Mouse (Mus musculus): ENCODE measurements around the gene Foxn3. TPM values are rescaled to one million over a fixed set of nuclear protein-coding genes. Genes with fewer than 3 reads are reported as not detected.
A peak's percentile ranks its signal among the peaks of the same experiment; 100 is the strongest.

Gene Foxn3
- total and polyA plus RNA-seq, 2 experiments from 2014 or later: 50.4 to 69.0 TPM

DNA sequence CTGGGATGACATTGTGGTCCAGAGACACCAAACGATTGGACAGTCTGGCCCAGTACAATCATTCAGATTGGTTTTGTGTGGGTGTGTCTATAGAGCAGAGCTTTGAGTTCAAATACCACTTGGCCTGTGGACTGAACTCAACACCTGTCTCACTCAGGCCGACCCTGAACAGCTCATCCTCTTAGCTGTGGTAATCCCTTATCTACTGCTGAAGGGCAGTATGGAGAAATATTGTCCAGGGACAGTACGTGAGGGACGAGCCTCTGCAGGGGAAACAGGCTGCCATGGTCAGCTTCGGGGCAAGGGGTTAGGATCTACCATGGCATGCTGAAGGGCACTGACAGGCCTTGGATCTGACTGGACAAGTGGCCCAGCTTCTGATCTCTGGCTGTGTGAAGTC, 306.9 kb downstream of the Foxn3 start:
- WGBS: 91% methylated on average over 5 of the region's 5 CpGs

DNA sequence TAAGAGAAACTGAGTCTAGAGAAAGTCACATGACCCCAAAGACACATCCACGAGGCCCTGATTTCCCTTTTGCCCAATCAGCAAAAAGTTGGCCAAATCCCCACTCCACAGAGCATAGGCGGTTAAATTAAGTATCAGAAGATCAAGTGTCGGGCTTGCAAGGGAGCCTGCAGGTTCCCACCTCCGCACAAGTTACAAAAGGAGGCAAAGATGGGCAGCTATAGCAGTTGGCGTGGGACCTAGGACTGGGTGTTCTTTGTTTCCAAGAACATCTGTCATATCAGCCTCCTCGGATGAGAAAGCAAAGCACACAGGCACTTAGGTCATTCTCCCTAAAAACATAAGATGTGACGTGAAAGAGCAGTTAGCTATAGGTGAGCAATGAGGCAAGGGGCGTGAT, 308.9 kb downstream of the Foxn3 start:
- H3K4me3 ChIP-seq (ENCODE audit: low read length): no peak overlapping the region
- H3K9ac ChIP-seq (replicated peaks; ENCODE audit: low read length): no peak overlapping the region
- ATAC-seq: no peak
- DNase-seq (ENCODE audit: low spot score): no peak
- no peak for TF ChIP-seq CTCF (IDR thresholded peaks at IDR 0.05; ENCODE audit: low read depth)
- no peaks in the 10 kb centered on the region for H3K36me3 ChIP-seq (ENCODE audit: insufficient read depth, low read length)
- H3K4me2 ChIP-seq (ENCODE audit: low read depth, low read length): no peak overlapping the region
- no peaks in the 10 kb centered on the region for H3K9me3 ChIP-seq (ENCODE audit: low read length)
- 78% methylated on average over 8 of the region's 8 CpGs for WGBS
- H3K27ac ChIP-seq: no peak overlapping the region
- peaks cover 6% of the 10 kb centered on the region; the same call in 1 of the 2 replicates for H3K4me1 ChIP-seq (ENCODE audit: insufficient read depth, low read length)
- no peaks in the 10 kb centered on the region for H3K27me3 ChIP-seq (ENCODE audit: insufficient read depth, low read length)

More for the DNA sequence above, 306.9 kb downstream of the Foxn3 start:
- Histone ChIP-seq H3K4me3 (ENCODE audit: low read length) (no peak overlapping the region), H3K9me3 (ENCODE audit: low read length) (no peaks in the 10 kb centered on the region), H3K36me3 (ENCODE audit: insufficient read depth, low read length) (no peaks in the 10 kb centered on the region), H3K9ac (replicated peaks; ENCODE audit: low read length) (no peak overlapping the region), H3K4me2 (ENCODE audit: low read depth, low read length) (no peak overlapping the region), H3K27me3 (ENCODE audit: insufficient read depth, low read length) (no peaks in the 10 kb centered on the region), H3K27ac (no peak overlapping the region), H3K4me1 (ENCODE audit: insufficient read depth, low read length) (peaks cover 6% of the 10 kb centered on the region; the same call in 1 of the 2 replicates)
- no peak for ATAC-seq
- no peak for TF ChIP-seq CTCF (IDR thresholded peaks at IDR 0.05; ENCODE audit: low read depth)
- no peak for DNase-seq (ENCODE audit: low spot score)

DNA sequence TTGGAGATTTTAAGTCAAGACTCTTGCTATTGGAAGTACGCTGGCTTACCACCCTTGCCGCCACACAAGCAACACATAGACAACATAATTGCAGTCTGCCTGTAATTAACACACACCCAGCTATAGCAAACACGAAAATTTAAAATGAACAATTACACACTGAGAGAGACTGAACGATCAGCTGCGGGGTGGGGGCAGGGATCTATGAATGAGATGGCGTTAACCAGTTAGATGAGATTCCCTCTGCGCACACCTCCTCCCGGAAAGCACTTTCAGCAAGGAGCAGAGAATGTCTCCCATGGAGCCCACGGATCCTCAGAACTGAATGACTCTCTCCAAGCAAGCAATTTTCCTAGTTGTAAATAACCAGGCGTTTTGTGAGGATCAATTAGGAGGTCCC, 309.8 kb downstream of the Foxn3 start:
- Histone ChIP-seq H3K27me3 (ENCODE audit: insufficient read depth, low read length) (no peaks in the 10 kb centered on the region), H3K4me3 (ENCODE audit: low read length) (no peak overlapping the region), H3K36me3 (ENCODE audit: insufficient read depth, low read length) (no peaks in the 10 kb centered on the region), H3K4me1 (ENCODE audit: insufficient read depth, low read length) (peaks cover 6% of the 10 kb centered on the region; the same call in 1 of the 2 replicates), H3K27ac (no peak overlapping the region), H3K9ac (replicated peaks; ENCODE audit: low read length) (no peak overlapping the region), H3K4me2 (ENCODE audit: low read depth, low read length) (no peak overlapping the region), H3K9me3 (ENCODE audit: low read length) (no peaks in the 10 kb centered on the region)
- DNase-seq (ENCODE audit: low spot score) (no peak), ATAC-seq (no peak)
- 70% methylated on average over 10 of the region's 10 CpGs for WGBS
- TF ChIP-seq CTCF (IDR thresholded peaks at IDR 0.05; ENCODE audit: low read depth): no peak

DNA sequence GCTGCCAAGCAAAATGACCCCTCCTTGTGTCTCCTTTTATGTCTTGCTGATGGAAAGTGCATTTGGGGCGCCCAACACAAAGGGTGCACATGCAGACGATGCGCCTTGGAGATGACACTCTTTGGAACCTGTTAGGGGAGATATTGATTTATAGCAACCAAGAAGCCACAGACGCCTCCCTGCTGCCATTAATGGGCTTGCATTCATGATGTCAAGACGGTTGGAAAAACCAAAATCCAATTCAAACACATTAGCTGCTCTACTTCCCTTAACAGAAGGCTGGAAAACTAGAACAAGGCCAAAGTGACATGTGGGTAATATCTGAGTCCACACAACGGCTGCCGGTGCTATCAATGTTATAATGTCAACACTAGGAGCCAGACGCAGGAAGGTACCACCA, 314.8 kb downstream of the Foxn3 start:
- no peaks in the 10 kb centered on the region for H3K9me3 ChIP-seq (ENCODE audit: low read length)
- H3K9ac ChIP-seq (replicated peaks; ENCODE audit: low read length): no peak overlapping the region
- H3K4me2 ChIP-seq (ENCODE audit: low read depth, low read length): no peak overlapping the region
- no peak overlapping the region for H3K27ac ChIP-seq
- TF ChIP-seq CTCF (IDR thresholded peaks at IDR 0.05; ENCODE audit: low read depth): no peak
- ATAC-seq (no peak), DNase-seq (ENCODE audit: low spot score) (no peak)
- 66% methylated on average over 8 of the region's 8 CpGs for WGBS
- H3K27me3 ChIP-seq (ENCODE audit: insufficient read depth, low read length): no peaks in the 10 kb centered on the region
- H3K4me1 ChIP-seq (ENCODE audit: insufficient read depth, low read length): peaks cover 11% of the 10 kb centered on the region; the same call in 1 of the 2 replicates
- no peaks in the 10 kb centered on the region for H3K36me3 ChIP-seq (ENCODE audit: insufficient read depth, low read length)
- no peak overlapping the region for H3K4me3 ChIP-seq (ENCODE audit: low read length)

DNA sequence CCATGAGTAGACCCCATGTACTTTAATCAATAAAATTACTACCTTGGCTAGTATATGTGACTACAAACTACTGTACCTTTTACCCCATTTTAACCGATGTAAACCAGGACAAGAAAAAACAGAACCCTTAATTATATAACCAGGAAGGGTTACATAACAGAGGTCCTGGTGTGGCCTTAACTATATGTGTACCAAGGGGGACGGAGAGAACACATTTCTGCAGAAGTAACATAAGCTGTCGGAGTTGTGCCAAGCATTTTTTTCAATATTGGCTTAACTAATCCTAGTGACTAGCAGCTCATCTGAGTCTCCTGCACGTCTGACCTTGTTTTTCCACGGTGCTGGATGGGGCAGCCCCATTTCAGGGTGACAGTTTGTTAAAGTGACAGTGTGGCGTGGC, 315.4 kb downstream of the Foxn3 start:
- Histone ChIP-seq H3K9ac (replicated peaks; ENCODE audit: low read length) (no peak overlapping the region), H3K4me3 (ENCODE audit: low read length) (no peak overlapping the region), H3K9me3 (ENCODE audit: low read length) (no peaks in the 10 kb centered on the region), H3K36me3 (ENCODE audit: insufficient read depth, low read length) (no peaks in the 10 kb centered on the region), H3K27ac (0 out of 2 replicates have a peak overlapping the region, but pooled peaks have one; percentile 41), H3K4me2 (ENCODE audit: low read depth, low read length) (no peak overlapping the region), H3K27me3 (ENCODE audit: insufficient read depth, low read length) (no peaks in the 10 kb centered on the region), H3K4me1 (ENCODE audit: insufficient read depth, low read length) (peaks cover 11% of the 10 kb centered on the region; the same call in 1 of the 2 replicates)
- TF ChIP-seq CTCF (IDR thresholded peaks at IDR 0.05; ENCODE audit: low read depth): no peak
- DNase-seq (ENCODE audit: low spot score) (no peak), ATAC-seq (no peak)
- WGBS: 67% methylated on average over 6 of the region's 6 CpGs

DNA sequence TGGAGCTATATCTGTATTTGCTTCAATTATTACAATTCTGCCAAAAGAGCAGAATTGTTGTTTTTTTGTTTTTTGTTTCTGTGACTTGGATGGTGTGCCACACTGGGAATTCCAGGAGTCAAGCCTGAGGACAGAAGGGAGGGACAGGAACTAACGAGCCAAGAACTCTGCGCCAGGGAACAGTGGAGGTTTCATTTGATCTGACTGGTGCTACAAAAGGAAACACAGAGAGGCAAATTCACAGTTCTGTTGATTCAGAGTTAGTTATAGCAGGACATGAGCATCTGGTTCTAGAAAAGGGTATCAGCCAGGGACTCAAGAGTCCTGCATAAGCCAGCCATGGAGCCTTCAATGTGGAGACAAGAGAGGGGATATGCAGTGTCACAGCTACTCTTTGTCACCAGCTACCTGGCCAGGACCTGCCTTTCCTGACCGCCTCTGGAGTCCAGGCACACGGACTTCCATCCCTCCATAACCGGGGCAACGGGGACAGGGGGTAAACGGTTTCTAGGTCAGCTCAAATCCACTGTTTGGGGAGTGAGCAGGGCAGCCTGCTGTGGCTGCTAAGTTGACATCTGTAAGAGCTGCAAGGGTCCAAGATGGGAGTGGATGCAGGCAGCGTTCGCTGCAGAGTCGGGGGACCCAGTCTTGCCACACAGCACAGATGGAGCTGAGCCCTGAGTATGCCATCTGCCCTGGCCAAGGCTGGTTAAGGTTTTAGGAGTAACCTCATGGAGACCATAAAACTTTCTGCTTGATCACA, 316.2 kb downstream of the Foxn3 start:
- H3K9me3 ChIP-seq (ENCODE audit: low read length): no peaks in the 10 kb centered on the region
- no peaks in the 10 kb centered on the region for H3K27me3 ChIP-seq (ENCODE audit: insufficient read depth, low read length)
- no peak overlapping the region for H3K4me2 ChIP-seq (ENCODE audit: low read depth, low read length)
- no peak overlapping the region for H3K9ac ChIP-seq (replicated peaks; ENCODE audit: low read length)
- ATAC-seq (peak; percentile 49; the same call in 1 of the 2 replicates), DNase-seq (ENCODE audit: low spot score) (no peak)
- WGBS: 41% methylated on average over 10 of the region's 10 CpGs
- no peaks in the 10 kb centered on the region for H3K36me3 ChIP-seq (ENCODE audit: insufficient read depth, low read length)
- H3K4me1 ChIP-seq (ENCODE audit: insufficient read depth, low read length): peaks cover 11% of the 10 kb centered on the region; the same call in 1 of the 2 replicates
- TF ChIP-seq CTCF (IDR thresholded peaks at IDR 0.05; ENCODE audit: low read depth): no peak
- no peak overlapping the region for H3K4me3 ChIP-seq (ENCODE audit: low read length)
- peak overlapping the region; percentile 41; the same call in 1 of the 2 replicates for H3K27ac ChIP-seq

DNA sequence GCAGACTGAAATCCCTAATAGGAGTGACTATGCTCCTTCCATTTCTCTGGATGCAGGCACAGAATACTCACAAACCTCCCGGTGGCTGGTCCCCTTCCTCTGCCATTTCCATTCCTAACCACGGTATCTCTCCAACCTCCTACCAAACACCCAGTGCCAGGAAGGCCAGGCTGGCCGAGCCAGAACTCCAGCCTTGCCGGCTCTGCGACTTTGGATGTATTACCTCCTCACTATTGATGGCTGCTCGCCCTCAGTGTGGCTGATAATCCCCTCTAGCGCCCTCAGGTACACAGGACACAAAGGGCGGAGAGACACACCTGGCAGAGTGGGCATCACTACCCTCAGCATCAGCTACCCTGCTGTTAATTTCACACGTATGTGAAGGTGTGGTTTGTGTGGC, 318.7 kb downstream of the Foxn3 start:
- Histone ChIP-seq H3K27me3 (ENCODE audit: insufficient read depth, low read length) (no peaks in the 10 kb centered on the region), H3K4me3 (ENCODE audit: low read length) (no peak overlapping the region), H3K9me3 (ENCODE audit: low read length) (no peaks in the 10 kb centered on the region), H3K36me3 (ENCODE audit: insufficient read depth, low read length) (no peaks in the 10 kb centered on the region), H3K27ac (no peak overlapping the region), H3K4me2 (ENCODE audit: low read depth, low read length) (no peak overlapping the region), H3K9ac (replicated peaks; ENCODE audit: low read length) (no peak overlapping the region), H3K4me1 (ENCODE audit: insufficient read depth, low read length) (peaks cover 18% of the 10 kb centered on the region)
- TF ChIP-seq CTCF (IDR thresholded peaks at IDR 0.05; ENCODE audit: low read depth): no peak
- 84% methylated on average over 9 of the region's 9 CpGs for WGBS
- ATAC-seq (no peak), DNase-seq (ENCODE audit: low spot score) (no peak)
